Mouse (Mus musculus) urinary bladder, postnatal 4 days (tissue): ENCODE results near the gene Mrpl41.

Experiments used
- DNase-seq, 2 experiments: peaks; one replicate each; pipeline ENCODE4 v3.0.0; 2021 to 2022; ENCODE audit warnings: low spot score in 2 of 2

The Mrpl41 gene

GRCm38 (mm10) chr2:24935057-24935796, 39.7 kb downstream of the Mrpl41 start, which contains the start of gene Arrdc1:
Arrdc1 (minus strand) TSS chr2:24935252.
- peak; percentile 89 to 91 for DNase-seq

- no peak for DNase-seq
Observed at GRCm38 (mm10) chr2:24934441-24934963, 40.4 kb downstream of the Mrpl41 start.

DNA sequence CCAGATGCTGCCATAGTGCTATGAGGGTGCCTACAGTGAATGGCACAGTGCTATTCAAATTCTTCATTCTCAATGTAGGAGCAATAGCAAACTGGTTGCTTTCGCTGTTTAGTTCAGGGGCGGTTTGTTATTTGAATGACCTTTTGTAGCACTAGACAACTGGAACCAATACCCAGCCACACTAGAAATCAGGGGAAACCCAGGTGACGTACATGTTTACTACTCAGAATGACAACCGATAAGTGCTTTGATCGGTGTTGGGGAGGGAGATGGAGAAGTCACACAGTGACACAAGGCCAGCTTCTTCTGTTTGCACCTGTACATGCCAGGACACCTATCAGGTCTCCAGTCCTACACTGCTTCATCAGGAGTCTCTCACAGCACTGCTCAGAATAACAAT, 45.3 kb downstream of the Mrpl41 start:
- DNase-seq: no peak

GRCm38 (mm10) chr2:24929119-24929518, 45.8 kb downstream of the Mrpl41 start:
- DNase-seq: no peak

DNA sequence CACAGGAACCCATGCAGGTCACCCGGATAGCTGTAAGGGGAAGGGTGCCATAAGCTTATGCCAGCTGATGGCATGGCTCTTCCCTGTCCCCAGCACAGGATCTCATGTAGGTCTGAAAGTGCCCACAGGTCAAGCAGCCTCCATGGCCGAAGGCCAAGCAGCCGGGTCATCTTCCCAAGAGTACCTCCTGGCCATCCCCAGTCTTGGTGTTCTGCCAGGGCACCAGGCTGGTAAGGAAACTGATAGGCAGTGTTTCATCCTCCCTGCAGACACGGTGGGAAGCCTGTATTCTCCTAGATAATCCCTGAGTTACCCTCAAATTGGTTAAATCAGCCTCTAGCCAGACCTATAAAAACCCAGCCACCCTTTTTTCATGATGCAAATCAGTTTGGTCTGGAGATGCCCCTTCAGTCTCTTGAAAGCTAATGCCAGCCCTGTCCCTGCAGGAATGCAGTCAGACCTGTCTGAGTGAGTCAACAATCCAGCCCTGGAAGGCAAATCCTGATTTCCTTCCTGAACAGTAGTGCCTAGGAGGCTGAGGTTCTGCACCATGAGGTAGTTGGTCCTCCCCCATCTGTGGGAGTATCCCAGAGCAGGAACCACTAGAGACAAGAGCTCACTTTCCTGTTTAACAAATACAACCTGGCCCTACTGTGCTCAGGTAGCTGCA, 47.0 kb downstream of the Mrpl41 start:
- peak; percentile 34 to 59 for DNase-seq

GRCm38 (mm10) chr2:24926965-24927358, 47.9 kb downstream of the Mrpl41 start:
- DNase-seq: no peak

DNA sequence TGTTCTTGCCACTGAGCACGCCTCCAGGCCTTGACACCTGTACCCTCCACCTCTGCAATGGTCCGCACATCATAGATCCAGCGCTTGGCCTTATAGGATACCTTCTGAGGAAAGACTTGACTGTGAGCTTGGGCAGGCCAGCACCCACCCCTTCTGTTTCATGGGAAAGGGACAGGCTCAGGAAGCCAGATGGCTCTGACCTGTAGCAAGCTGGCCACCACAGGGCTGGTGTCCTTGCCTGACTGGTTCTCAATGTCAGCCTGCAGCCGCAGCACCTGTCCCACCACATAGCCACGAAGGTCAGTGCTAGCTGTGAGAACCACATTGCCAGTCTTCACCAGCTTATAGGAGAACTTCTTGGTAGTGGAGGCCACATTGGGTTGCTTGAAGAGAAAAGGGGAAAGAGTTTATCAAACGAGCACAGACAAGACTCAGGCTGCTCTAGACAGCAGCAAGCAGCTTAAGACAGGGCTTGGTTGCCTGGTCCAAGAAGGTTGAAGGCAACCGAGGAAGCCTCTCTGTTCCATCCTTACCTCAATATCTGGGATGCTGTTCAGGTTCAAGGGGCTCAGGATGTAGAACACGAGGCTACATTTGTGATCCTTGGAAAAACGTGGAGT, 48.4 kb downstream of the Mrpl41 start:
- DNase-seq: no peak

GRCm38 (mm10) chr2:24925284-24925683, 49.6 kb downstream of the Mrpl41 start:
- no peak for DNase-seq
